Mouse (Mus musculus): ENCODE data around the gene Ltbp1.
A peak's percentile ranks its signal among the peaks of the same experiment; 100 is the strongest.

Gene Ltbp1

DNA sequence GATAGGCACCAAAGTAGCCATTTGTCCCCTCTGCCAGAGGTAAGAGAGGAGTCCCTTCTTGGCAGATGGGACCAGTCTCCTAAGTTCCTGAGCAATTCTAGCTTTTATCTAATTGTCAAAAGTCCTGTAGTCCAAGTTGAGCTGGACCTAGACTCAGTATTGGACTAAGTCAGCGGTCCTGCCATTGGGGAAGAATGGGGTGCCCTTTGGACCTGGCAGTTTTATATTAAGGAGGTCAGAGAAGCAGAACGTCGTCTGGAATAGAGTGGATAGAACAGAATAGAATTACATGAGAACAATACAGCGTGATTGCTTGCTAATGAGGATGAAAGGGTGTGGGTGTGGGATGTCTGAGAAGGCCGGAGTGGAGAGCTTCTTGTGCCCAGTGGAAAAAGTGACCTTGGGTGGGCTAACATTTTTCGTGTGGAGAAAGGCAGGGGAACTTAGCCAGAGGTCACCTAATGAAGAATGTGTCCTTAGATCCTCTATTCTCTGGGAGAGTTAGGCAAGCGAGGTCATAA, 167.4 kb downstream of the Ltbp1 start:
- DNase-seq (ENCODE audit: low spot score in 2 of 2): no peak

DNA sequence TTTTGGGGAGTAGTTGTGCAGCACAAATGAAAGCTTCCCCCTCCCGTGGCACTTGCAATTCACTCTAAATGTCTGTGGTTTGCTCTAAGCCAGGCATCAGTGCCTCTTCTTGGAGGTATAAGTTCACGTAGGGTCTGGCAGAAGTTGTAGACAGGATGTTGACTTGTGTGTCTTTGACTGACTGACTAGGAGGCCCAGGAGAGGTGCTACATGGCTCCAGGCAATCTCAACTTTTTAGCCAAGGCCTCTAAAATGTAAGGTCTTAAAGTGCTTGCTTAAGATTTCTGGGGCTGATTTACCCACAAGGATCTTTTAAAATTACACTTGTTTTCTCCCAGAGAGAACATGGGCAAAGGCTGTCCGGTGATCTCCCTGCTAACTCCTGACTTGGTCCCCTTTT, 169.1 kb downstream of the Ltbp1 start:
- DNase-seq (ENCODE audit: low spot score in 2 of 2): no peak

DNA sequence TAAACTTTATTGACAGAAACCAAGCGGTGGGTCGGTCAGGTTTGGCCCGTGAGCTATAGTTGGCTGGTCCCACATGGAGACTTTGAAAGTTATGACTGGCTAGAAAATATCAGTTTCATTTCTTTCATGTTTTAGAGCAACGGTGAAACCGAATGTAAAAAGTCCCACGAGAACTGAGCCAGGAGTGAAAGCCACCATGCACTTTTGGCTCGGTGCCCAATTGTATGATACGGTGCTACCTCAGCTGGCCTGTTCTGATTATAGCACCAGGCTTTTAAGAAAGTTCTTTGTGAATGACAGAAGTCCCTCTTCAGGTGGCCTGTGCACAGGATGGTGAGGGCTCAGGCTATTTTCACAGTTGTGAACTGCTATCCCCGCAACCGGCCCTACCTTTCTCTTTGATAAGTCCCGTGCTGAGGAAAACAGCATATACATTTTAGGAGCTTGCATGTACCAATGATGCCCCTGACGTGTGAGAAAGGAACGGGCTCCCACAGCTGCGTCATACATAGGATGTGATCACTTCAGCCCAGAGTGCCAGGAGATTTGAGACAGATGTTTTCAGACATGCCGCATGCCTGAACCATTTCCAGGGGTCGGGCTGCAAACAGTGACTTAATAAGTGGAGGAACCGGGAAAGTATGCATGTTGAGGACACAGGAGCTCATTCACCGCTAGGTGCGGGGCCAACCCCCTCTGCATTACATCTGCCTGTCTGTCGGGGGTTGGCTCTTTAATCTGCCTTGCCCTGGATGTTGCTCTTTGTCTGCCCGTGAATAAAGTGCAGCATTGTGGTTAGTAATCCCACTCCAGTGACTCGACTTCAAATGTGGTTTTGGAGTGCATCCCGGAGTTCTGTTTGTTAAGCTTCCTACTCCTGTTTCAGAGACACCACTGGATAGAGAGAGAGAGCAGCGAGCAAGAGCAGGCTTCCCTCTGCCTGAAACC, 172.8 kb downstream of the Ltbp1 start:
- DNase-seq (ENCODE audit: low spot score in 2 of 2): peak in 1 of 2 experiments; percentile 53

DNA sequence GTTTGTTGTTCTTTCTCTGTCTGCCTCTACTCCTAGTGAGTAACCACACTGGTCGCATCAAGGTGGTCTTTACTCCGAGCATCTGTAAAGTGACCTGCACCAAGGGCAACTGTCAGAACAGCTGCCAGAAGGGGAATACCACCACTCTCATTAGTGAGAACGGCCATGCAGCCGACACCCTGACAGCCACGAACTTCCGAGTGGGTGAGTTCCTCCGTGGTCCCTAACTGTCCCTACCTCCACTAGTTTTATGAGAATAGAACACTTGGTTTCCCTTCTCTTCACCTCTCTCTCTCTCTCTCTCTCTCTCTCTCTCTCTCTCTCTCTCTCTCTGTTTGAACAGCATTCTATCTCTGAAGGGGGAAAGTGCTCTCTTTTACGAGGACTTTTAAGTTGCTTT, 173.6 kb downstream of the Ltbp1 start:
- DNase-seq (ENCODE audit: low spot score in 2 of 2): no peak

DNA sequence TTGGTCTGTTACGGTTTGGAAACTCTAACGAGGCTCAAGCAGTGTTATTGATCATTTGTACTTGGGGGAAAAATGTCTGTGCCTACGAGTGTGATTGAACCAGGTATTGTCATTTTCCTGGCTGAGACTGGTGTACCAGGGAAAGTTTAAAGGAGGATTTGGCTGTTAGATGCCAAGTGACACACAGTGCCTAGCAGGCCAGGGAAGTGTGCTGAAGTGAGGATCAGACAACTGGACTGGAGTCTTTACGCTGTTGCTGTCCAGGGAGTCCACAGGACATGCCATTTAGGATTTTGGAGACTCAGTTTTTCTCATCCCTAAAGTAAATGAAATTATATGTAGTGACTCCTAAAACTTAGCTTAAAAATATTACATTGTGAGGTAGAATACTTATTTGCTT, 174.9 kb downstream of the Ltbp1 start:
- DNase-seq (ENCODE audit: low spot score in 2 of 2): no peak

DNA sequence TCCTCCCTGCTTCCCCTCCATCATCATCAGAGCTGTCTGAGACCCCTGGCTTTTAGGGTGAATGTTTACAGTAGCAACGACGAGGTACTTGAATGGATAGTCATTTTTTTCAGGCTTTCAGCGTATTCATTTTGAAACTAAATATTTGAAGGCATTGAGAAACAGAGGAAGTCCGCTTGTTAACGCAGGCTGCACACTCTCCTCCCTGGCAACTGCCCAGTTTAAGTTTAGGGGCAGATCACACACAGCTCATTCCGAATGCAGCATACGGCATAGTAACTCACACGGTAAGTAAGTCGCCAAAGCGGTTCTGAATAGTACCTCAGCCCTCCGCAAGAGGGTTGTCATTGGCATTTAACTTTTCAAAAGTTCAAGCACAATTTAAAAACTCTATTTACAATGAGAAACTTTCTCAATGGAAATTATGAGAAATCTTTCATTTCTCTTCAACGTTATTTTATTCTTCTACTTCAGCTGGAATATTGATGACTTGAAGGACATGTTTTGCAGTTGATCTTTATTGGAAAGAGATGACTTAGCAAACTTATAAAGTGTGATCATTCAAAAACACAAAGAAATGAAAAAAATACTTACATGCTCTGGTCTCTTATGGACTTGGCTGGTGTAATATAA, 175.7 kb downstream of the Ltbp1 start:
- DNase-seq (ENCODE audit: low spot score in 2 of 2): no peak

DNA sequence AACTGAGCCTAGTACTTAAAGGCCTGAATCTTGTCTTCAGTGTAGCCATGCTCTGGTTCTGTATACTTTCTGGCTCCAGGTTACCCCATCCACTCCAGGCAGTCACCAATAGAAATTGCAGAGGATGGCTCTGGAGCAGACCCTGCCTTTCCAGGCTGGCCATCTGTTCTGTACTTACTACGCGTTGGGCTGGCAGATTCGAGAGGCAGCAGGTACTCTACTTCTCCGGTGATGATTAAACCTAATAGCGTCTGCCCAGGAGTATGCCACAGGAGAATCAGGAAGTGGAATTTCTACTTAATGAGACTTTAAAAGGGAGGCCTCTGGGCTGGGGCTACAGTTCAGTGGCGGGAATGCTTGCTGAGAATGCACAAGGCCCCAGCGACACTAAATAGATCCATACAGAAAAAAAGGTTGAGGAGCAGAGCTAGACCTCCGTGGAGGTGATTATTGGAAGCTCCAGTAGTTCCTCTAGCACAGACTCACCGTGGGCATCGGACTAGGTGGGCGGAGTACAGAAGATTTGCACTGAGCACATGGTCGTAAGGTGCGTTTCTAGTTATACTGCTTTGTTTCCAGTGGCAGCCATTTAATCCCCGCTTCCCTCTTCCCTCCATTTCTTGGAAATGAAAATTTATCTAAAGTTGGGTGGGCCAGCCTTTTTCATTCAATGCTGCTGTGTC, 177.1 kb downstream of the Ltbp1 start:
- DNase-seq (ENCODE audit: low spot score in 2 of 2): no peak

DNA sequence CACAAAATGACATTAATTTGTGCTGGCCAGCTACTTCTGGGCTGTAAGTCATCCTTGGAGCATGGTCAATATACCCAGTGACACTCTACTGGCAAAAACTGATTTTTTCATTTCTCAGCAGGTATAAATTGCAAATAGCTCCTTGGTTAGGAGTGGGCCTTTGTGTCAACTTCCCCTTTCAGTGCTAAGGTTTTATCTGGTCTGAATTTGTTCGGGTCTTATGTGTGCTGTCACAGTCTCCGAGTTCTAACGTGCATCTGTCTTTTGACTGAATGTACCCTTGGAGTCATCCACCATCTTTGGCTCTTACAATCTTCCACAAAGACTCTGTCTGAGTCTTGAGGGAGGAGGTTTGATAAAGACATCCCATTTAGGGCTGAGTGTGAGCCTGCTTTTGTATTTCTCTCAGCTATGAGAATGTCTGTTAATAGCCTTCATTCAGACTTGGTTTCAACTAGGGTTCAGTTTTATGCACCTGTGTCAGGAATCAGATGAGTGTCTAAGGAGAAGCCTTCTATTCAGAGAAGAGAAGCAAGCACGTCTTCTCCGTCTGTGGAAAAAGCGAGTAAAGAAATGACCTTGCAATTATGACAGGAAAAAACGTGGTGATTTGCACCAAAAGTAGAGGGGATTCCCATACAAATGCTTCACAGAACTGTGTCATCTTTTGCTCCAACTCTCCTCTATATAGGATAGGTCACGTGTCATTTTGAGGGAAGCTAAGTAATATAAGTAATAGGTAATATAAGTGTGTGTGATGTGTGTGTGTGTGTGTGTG, 181.6 kb downstream of the Ltbp1 start:
- DNase-seq (ENCODE audit: low spot score in 2 of 2): no peak

DNA sequence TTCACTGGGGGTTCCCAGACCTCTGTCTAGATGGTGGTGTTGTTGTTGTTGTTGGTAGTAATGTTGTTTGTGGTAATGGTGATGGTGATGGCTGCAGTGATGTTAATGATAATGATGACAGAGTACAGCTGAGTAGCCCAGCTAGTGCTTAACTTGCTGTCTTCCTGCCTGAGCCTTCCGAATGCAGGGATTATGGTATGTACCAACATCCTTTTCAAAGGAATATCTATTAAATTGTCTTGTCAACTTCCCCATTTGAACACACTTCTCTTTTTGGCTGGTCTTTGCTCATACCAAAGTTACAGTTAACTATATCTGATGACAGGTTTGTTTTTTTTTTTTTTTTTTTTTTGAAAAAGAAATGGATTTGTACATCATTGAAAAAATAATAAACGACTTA, 191.6 kb downstream of the Ltbp1 start:
- no peak for DNase-seq (ENCODE audit: low spot score in 2 of 2)

DNA sequence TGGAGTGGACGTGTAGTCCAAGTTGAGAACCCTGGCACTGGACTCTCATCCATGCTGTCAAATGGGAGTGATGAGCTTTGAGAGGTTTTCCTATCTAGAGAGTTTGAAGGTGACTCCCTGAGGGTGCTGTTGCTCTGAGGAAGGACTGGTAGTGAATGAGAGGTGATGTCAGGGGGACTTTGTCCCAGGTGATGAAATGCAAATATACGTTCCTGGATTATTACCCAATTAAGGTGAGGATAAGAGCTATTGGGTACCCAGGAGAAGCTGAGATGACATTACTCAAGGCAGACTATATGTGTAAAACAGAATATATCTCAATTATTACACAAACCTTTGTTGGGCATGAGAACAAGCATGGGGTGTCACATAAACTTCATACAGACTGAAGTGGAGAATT, 193.4 kb downstream of the Ltbp1 start:
- DNase-seq (ENCODE audit: low spot score in 2 of 2): no peak

DNA sequence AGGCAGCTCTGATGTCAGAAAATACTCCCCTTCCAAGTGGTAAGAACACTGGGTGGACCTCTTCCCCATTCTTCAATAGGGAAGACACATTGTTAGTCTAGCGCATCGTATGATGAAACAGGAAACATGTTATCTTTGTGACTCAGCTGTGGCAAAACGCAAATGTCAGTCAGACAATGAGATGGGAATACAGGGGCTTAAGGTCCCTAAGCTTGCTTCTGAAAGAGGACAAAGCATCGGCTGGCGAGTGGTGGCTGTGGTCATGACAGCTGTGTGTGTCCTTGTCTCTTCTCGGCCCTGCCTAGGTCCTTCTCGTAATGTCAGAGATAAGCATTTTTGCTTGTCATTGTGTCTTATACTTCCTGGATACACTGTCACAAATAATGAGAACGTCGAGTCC, 194.3 kb downstream of the Ltbp1 start:
- DNase-seq (ENCODE audit: low spot score in 2 of 2): no peak

DNA sequence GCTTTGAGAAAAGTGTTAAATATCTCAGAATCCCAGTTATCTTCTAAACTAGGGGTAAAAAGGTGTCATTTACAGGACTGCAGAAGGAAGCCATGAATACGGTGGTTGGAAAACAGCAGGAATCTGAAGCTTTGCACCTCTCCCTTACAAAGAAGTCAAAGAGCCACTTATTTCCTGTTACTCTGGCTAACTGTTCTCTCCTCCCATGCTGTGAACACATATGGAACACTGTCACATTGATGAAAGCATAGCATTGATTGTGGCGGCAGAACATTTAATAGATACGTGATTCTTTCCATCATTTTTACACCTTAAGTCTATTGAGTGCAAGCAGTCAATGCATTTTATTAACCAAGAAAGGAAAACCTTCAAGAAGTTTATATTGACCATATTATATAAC, 196.9 kb downstream of the Ltbp1 start:
- DNase-seq (ENCODE audit: low spot score in 2 of 2): no peak

DNA sequence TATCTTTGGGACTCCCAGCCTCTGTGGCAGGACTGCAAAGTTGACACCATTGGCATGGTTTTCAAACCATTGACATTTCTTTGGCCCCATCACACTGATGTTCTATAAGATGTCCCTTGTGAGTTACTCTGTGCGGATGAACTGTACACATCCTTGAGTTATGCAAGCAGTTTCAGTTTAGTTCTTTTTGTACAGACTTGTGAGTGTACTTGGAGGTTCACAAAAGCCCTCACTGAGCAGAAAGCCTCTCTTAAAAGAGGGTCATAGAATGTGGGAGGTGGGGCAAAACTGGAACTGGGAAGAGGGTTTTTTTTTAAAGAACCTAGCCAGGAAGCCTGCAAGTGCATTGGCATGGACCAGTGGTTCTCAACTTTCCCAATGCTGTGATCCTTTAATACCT, 198.7 kb downstream of the Ltbp1 start:
- DNase-seq (ENCODE audit: low spot score in 2 of 2): no peak

DNA sequence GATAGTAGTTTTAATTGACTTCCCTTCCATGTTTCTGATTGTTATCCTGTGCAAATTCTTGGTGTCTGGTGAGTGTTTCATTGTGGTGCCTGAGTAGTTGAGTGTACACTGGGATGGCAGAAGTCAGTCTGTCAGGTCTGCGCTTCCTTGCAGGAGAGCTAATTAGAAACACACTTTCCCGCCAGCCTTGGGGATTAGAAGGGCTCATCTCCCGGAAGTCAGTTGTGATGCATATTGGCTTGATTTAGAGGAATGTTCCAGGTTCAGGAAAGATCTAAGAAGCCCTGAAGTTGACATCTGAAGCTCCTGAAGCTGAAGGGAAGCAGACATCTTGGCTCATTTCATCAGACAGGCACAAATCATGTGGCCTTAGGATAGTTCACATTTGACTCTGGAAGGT, 200.9 kb downstream of the Ltbp1 start:
- DNase-seq (ENCODE audit: low spot score in 2 of 2): no peak

DNA sequence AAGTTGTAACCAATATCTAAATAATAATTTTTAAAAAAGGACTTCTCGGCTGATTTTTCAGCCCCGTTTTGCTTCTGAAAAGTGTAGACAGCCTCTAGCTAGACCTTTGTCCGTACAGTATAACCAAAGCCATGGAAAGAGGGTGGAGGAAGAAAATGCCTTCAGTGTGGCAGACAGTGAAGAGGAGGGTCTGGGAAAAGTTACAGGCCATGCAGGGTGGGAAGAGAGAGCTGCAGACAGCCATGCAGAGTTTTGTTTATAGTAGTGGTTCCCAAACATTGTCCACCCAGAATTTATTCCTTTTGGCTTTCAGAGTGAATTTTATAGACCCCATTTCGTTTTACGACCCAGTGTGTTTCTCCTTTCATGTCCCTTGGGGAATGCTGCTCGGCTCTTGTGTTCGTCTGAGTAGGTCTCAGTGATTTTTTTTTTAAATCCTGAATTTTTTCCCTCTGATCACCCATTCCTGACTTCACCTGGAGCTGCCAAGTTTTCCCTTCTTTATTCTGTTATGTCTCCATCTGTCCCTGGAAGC, 202.9 kb downstream of the Ltbp1 start:
- no peak for DNase-seq (ENCODE audit: low spot score in 2 of 2)

DNA sequence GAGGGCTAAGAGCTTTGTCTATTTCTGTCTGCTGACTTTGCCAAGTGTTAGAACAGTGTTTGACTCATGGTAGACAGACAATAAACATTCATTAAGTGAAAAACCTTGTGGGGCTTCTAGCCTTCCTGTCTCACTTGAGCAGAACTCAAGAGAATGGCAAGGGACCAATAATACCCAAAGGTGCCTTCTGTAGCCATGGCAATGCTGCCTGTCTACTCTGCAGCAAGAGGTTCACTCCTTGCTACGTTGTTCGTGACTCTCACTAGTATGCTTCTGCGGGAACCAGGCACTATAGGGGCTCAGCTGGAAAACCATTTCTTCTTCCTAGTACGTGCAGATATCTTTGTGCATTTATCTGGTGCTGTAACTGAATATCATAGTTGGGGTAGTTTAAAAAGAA, 205.2 kb downstream of the Ltbp1 start:
- DNase-seq (ENCODE audit: low spot score in 2 of 2): no peak

DNA sequence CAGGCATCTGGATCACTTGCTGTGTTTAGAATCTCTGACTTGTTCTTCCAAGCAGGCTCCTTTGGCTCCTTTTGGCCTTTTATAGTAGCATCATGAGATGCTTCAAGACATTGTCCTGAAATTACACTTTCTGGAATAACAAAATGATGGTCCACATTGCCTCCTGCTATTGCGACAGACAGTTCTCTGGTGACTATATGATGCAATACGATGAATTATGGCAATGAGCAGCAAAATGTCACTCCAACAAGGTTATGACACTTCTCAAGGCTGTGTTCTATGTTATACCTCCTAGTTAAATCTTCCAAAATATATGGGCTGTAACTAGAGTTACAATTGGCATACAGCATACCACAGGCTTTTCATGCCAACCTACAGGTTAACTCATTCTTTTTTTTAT, 211.0 kb downstream of the Ltbp1 start:
- no peak for DNase-seq (ENCODE audit: low spot score in 2 of 2)

DNA sequence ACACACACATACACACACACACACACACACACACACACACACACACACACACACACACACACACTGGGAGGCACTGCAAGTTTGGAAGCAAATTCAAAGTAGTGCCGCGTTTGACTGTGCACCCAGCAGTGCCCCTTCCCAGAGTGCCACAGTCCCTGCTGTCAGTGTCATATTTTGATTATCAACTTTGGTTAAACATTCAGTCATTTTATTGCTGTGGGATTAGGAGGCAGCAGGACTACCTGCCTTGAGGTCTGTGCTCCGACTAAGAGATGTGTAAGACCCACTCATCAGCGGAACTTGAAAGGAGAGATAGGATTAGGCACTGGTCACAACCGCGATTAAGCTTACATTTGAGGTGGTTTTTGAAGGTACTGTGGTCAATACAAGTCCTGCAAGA, 213.3 kb downstream of the Ltbp1 start:
- no peak for DNase-seq (ENCODE audit: low spot score in 2 of 2)

DNA sequence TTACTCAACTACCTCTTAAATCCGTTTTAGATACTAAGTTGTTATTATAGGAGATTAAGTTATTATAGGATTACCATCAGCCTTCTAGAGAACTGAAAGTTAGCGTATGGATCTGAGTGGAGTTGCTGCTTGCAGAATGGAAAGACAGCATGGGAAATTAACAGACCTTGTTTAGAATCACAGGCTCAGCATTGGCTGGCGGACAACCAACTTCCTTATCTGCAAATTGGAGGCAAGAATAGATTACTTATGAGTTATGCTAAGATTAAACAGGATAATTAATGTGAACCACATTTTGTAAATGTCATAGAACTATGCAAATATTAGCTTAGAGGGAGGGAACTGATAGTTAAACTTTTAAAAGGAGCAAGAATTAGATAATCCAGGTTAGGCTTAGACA, 223.0 kb downstream of the Ltbp1 start:
- no peak for DNase-seq (ENCODE audit: low spot score in 2 of 2)

DNA sequence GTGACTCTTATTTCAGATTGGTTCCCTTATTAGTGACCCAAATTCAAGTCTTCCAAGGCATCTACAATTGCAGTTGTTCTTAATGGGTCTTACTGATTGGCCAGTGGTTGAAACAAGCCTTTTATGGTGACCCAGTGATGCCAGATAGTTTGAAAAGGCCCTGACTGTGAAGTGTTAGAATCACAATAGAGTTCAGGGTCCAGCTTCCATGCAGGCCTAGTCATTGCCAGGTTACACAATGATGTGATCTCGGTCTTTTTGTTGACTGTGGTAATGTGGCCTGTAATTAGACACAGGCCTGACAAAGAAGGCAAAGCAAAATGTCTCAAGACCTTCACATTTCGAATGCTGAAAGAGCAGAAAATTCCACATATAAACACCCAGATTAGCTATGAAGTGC, 227.8 kb downstream of the Ltbp1 start:
- no peak for DNase-seq (ENCODE audit: low spot score in 2 of 2)

DNA sequence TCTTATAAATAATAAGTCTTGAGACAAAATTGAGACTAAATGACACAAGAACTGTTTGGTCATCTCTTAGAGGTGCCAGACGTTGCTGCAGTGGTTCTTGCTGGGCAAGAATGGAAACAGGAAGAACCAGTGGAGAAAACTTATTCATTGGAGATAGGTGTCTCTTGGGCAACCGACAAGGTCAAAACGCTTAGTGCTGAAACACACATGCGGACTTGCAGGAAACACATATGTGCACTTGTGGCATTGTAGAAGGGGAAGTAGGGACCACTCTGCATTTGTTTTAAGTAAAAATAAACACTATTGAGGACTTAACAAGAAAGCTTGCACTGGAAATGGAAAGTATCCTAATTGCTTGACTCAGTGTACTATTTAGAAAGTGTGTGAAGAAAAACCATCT, 228.6 kb downstream of the Ltbp1 start:
- no peak for DNase-seq (ENCODE audit: low spot score in 2 of 2)

DNA sequence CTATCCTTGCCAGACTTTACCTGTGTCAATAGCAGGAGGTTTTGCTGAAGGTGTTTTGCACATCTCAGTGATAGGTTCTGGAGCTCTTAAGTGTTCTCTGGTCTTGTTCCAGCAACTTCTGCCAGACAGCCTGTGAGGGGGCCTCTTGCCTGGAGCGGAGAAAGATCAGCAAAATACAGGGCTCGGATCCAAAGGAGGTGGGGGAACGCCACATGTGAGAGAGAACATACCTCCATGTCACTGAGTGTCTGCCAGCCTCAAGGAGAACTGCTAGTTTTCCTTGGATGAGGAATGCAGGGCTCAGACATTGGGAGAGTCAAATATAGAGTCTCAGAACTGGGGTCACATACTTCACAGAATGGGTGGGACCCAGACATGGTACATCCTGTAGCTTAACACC, 230.4 kb downstream of the Ltbp1 start:
- peak; percentile 38 to 52 for DNase-seq (ENCODE audit: low spot score in 2 of 2)
